Mouse (Mus musculus): ENCODE results near the gene Dppa4. TPM values are rescaled to one million over a fixed set of nuclear protein-coding genes. Genes with fewer than 3 reads are reported as not detected.

Gene Dppa4
- total RNA-seq, 2 experiments from 2014 or later: not detected

GRCm38 (mm10) chr16:48323133-48323532 lies 39.6 kb downstream of the Dppa4 start:
- intact Hi-C loops (cut with DNase I): no loop called here
- no peak for DNase-seq (ENCODE audit: low spot score in 2 of 2)

GRCm38 (mm10) chr16:48323602-48324345 lies 40.2 kb downstream of the Dppa4 start:
- DNase-seq (ENCODE audit: low spot score in 2 of 2): no peak
- intact Hi-C loops (cut with DNase I): no loop called here

GRCm38 (mm10) chr16:48326903-48327302 lies 43.4 kb downstream of the Dppa4 start:
- no peak for DNase-seq (ENCODE audit: low spot score in 2 of 2)
- intact Hi-C loops (cut with DNase I): no loop called here

GRCm38 (mm10) chr16:48328420-48328819 lies 44.9 kb downstream of the Dppa4 start:
- DNase-seq (ENCODE audit: low spot score in 2 of 2): no peak
- intact Hi-C loops (cut with DNase I): no loop called here

GRCm38 (mm10) chr16:48331822-48332221 lies 48.3 kb downstream of the Dppa4 start:
- intact Hi-C loops (cut with DNase I): no loop called here
- DNase-seq (ENCODE audit: low spot score in 2 of 2): no peak

- intact Hi-C loops (cut with DNase I): no loop called here
- DNase-seq (ENCODE audit: low spot score in 2 of 2): no peak
Measured at GRCm38 (mm10) chr16:48335326-48335725, 51.8 kb downstream of the Dppa4 start.

Other genes starting within 250 kb of the Dppa4 start
- not detected for gene Dppa2, start 20.2 kb downstream of the Dppa4 start, total RNA-seq (2021)
- gene Gm5485, start 128.7 kb downstream of the Dppa4 start, total RNA-seq (2021): not detected
- gene Morc1, start 147.5 kb downstream of the Dppa4 start, total RNA-seq (2021): under 1 TPM in 1 of 2 experiments, not detected in 1; 0.18 TPM